Mouse (Mus musculus) intestine, embryonic 16.5 days (tissue): ENCODE measurements around the gene Creb5. TPM values are rescaled to one million over a fixed set of nuclear protein-coding genes. Genes with fewer than 3 reads are reported as not detected.
A peak's percentile ranks its signal among the peaks of the same experiment; 100 is the strongest.

Source experiments
- ATAC-seq: fragments of 200-750 bp; cut with Nextera tagmentation; 2 replicates; pipeline ENCODE4 v1.8.0; 2017; ENCODE audit warnings: moderate TSS enrichment, moderate library complexity
- H3K27ac ChIP-seq: fragments of 300-500 bp; sonication (generic); 2 replicates; pipeline ENCODE4 v1.5.1; 2014; ENCODE audit warnings: mild to moderate bottlenecking, low read length
- H3K27me3 ChIP-seq: fragments of 300-500 bp; sonication (generic); replicated peaks from 2 replicates; pipeline ENCODE4 v1.6.1; 2014; ENCODE audit warnings: low read length, control low read depth, mixed read lengths; ENCODE audit not compliant: control insufficient read depth, insufficient read depth
- H3K36me3 ChIP-seq: fragments of 300-500 bp; sonication (generic); 2 replicates; pipeline ENCODE4 v1.6.1; 2014; ENCODE audit warnings: low read length, control low read depth; ENCODE audit not compliant: control insufficient read depth, insufficient read depth
- H3K4me1 ChIP-seq: fragments of 300-500 bp; sonication (generic); 2 replicates; pipeline ENCODE4 v1.6.1; 2014; ENCODE audit warnings: low read length, control low read depth, mixed read lengths; ENCODE audit not compliant: control insufficient read depth, insufficient read depth
- H3K4me2 ChIP-seq: fragments of 300-500 bp; sonication (generic); 2 replicates; pipeline ENCODE4 v1.6.1; 2014; ENCODE audit warnings: low read depth, low read length, control low read depth
- H3K4me3 ChIP-seq: fragments of 300-500 bp; sonication (generic); 2 replicates; pipeline ENCODE4 v1.5.1; 2014; ENCODE audit warnings: mild to moderate bottlenecking, low read length
- H3K9ac ChIP-seq: fragments of 300-500 bp; sonication (generic); 2 replicates; pipeline ENCODE4 v1.6.1; 2014; ENCODE audit warnings: low read depth, low read length
- H3K9me3 ChIP-seq: fragments of 300-500 bp; sonication (generic); 2 replicates; pipeline ENCODE4 v1.6.1; 2016; ENCODE audit warnings: low read length, control low read depth; ENCODE audit not compliant: control insufficient read depth
- WGBS: fragments of 180-500 bp; shearing (Covaris S2); extraction: QIAGEN DNeasy Blood & Tissue Kit; methylation state at CpG from one replicate; pipeline ENCODE4 v1.1.7; 2014; 5-methylcytosine and 5-hydroxymethylcytosine counted together
- polyA plus RNA-seq: library from polyadenylated mRNA; unstranded; fragments of >200 nt; fragmentation: Nextera tagmentation; extraction: Ambion mirVana; gene quantifications from 2 replicates; pipeline ENCODE4 v1.2.1, GENCODE M21; 2015

Creb5 gene
- polyA plus RNA-seq, 1 experiment from 2014 or later = 4.1 TPM

DNA sequence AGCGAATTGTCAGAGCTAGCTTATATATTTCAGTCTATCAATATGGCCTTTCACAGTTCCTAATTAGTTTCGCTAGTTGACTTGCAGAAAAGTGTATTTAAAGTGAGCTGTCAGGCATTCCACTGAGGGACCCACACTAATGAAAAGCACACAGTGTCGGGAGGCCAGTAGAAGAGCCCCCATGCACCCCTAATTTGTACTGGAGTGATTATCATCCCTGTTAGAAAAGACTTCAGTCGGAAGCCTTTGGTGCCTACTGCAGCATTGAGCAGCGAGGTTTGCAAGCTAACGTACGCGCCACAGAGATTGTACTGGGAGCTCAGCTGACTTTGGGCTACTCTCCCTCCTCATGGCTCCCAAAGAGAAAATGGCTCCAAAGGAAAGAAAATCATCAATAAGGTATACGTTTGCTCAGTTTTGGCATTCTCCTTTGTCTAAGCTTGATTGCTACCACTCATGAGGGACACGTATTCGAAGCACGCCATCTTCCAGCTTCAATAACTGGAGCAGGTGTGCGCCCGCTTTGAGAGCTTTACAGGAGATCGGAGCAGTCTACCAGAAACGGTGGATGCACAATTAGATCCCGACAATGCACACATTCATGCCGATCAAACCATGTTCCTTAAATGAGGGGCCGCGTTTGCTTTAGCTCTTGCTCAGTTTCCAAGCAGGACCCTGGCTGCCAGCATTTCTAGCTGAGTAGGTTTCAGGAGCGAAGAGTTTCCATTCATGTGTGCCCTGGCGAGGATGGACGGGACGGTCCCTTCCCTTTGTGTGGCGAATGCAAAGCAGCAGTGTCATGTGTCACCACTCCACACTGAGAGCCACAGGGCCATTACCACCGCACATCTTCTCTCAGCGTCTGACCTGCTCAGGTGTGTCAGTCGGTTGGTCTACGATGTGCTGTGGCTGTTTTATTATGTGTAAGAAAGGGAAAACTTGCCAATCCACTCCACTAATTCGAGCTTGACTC, 354.8 kb downstream of the Creb5 start:
- ATAC-seq = no peak
- no peaks in the 10 kb centered on the region for H3K36me3 ChIP-seq
- H3K9me3 ChIP-seq = no peaks in the 10 kb centered on the region
- no peak overlapping the region for H3K9ac ChIP-seq
- no peaks in the 10 kb centered on the region for H3K4me1 ChIP-seq
- no peak overlapping the region for H3K27ac ChIP-seq
- WGBS = 88% methylated on average over 30 of the region's 30 CpGs
- H3K27me3 ChIP-seq = no peaks in the 10 kb centered on the region
- H3K4me2 ChIP-seq = no peak overlapping the region
- H3K4me3 ChIP-seq = no peak overlapping the region

DNA sequence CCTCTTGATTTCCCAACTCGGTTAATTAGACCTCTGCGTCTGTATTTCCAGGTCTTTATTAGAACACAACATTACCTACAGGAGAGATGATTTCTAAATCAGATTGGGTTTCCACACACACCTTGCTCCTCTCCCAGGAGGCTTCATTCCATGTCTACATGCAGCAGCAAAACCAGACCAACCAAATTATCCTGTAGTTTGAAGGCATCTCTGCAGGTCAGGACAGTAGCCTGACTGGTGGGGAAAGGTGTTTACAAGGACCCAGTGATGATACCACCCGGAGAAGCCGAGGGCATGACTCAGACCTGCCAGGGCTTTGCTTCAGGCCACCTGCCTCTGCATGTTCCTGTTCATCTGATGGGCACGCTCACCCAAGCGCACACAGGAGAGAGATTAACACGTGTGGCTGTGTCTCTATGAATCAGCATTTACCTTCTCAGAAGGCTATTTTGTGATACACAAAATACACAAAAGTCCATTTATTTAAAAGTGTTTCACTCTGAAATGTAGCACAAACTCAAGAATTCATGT, 355.8 kb downstream of the Creb5 start:
- Histone ChIP-seq H3K4me1 (no peaks in the 10 kb centered on the region), H3K4me3 (no peak overlapping the region), H3K36me3 (no peaks in the 10 kb centered on the region), H3K4me2 (no peak overlapping the region), H3K27me3 (no peaks in the 10 kb centered on the region), H3K9ac (no peak overlapping the region), H3K27ac (no peak overlapping the region), H3K9me3 (no peaks in the 10 kb centered on the region)
- no peak for ATAC-seq
- 91% methylated on average over 7 of the region's 7 CpGs for WGBS

DNA sequence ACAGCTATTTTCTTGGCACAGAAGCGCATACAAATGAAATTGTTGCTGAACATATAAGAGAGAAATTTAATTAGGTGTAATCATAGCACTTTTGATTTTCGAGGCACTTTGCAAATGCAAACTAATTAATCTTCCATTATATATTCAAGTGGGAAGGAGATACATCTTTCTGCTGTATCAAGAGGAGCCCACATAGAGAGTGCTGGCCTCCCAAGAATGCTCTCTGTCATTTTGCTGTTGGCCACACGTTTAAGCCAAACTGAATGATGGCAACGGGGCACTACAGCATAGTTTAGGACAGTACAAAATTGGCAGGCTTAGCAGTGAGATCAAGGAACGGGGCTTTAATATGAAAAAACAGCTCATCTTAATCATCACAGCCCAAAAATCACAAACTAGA, 356.4 kb downstream of the Creb5 start:
- H3K9me3 ChIP-seq = no peaks in the 10 kb centered on the region
- no peak overlapping the region for H3K4me3 ChIP-seq
- H3K4me1 ChIP-seq = no peaks in the 10 kb centered on the region
- no peak overlapping the region for H3K27ac ChIP-seq
- no peaks in the 10 kb centered on the region for H3K27me3 ChIP-seq
- H3K9ac ChIP-seq = no peak overlapping the region
- no peak overlapping the region for H3K4me2 ChIP-seq
- no peak for ATAC-seq
- no peaks in the 10 kb centered on the region for H3K36me3 ChIP-seq
- WGBS = 75% methylated on average over 5 of the region's 5 CpGs

DNA sequence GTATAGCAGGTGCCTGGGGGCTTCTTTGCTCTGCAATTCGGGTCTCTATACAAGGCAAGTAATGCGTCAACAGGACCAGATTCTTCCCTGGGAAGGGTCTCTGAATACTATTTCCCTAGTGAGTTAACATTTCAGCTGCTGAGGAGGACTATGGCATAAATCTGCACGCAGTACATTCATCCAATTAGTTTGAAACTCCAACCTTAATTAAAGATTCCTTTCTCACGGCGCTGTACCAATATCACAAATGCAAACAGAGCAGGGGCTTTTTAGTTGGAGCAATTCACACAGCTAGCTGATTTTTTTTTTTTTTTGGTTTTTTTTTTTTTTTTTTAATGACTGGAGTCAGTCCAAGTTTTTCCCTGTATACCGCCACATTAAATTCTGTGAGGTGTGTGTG, 357.0 kb downstream of the Creb5 start:
- H3K27me3 ChIP-seq = no peaks in the 10 kb centered on the region
- no peak overlapping the region for H3K9ac ChIP-seq
- 80% methylated on average over 6 of the region's 6 CpGs for WGBS
- no peaks in the 10 kb centered on the region for H3K36me3 ChIP-seq
- no peak for ATAC-seq
- no peak overlapping the region for H3K27ac ChIP-seq
- H3K4me2 ChIP-seq = no peak overlapping the region
- H3K4me1 ChIP-seq = no peaks in the 10 kb centered on the region
- H3K9me3 ChIP-seq = no peaks in the 10 kb centered on the region
- H3K4me3 ChIP-seq = no peak overlapping the region

DNA sequence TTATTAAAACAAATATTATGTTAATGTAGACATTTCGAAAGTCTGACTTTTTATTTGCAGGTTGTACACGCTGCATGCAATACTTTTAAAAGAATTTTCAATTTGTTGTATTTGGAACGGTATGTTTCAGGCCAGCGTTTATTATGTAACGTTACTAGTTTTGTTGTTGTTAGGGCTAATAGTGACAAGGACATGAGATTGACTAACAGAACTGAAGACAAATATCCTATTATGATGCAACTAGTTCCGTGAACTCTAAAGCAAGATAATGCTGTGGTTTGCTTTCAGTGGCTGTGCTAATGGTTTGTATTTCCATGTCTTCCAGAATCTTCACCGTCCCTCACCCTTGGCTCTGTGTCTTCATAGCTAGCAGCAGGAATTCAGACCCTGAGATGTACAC, 357.9 kb downstream of the Creb5 start:
- Histone ChIP-seq H3K9ac (no peak overlapping the region), H3K27me3 (no peaks in the 10 kb centered on the region), H3K36me3 (no peaks in the 10 kb centered on the region), H3K4me1 (no peaks in the 10 kb centered on the region), H3K4me3 (no peak overlapping the region), H3K4me2 (no peak overlapping the region), H3K27ac (no peak overlapping the region), H3K9me3 (no peaks in the 10 kb centered on the region)
- 92% methylated on average over 7 of the region's 7 CpGs for WGBS
- ATAC-seq = no peak

DNA sequence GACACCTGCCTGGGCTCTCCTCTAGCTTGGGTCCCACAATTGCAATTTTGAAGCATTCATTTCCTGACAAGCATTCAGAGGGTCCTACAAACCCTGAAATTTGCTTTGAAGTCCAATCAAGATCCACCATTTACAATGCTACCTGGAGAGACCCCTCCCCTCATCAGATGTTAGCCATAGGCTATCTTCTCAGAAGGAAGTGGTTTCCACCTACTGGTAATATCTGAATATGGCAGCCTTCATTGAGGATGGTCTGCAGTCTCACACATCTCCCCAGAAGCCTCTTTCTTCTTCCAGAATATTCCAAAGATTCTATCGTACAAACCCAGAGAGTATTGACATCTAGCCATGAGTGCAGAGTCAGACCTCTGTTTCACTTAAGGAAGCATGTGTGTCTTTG, 362.7 kb downstream of the Creb5 start:
- no peaks in the 10 kb centered on the region for H3K27me3 ChIP-seq

DNA sequence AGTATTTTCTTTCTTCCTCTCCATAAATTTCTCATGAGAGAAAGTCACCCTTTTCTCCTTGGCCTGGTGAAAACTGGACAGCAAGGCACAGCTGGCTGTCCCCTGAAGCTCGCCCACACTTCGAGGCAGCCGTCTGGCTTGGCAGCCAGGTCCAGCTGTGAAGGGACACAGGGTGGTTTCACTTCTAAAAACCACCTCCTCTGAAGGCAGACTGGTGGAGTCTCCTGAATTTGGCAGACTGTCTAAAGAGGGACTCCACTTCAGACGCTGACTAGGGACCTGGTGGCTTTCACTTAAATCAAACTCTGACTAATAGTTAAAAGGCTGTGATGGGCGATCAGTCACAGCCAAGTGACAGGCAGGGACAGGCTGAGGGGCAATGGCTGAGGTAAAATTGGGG, 365.6 kb downstream of the Creb5 start:
- ATAC-seq = no peak
- H3K4me3 ChIP-seq = no peak overlapping the region
- no peak overlapping the region for H3K9ac ChIP-seq

More for the DNA sequence above, 362.7 kb downstream of the Creb5 start:
- WGBS = 77% methylated on average over 1 of the region's 1 CpGs
- no peaks in the 10 kb centered on the region for H3K36me3 ChIP-seq
- no peak overlapping the region for H3K4me3 ChIP-seq
- H3K9me3 ChIP-seq = no peaks in the 10 kb centered on the region
- H3K4me1 ChIP-seq = peaks cover 8% of the 10 kb centered on the region
- no peak for ATAC-seq
- H3K27ac ChIP-seq = no peak overlapping the region
- H3K4me2 ChIP-seq = no peak overlapping the region
- no peak overlapping the region for H3K9ac ChIP-seq

DNA sequence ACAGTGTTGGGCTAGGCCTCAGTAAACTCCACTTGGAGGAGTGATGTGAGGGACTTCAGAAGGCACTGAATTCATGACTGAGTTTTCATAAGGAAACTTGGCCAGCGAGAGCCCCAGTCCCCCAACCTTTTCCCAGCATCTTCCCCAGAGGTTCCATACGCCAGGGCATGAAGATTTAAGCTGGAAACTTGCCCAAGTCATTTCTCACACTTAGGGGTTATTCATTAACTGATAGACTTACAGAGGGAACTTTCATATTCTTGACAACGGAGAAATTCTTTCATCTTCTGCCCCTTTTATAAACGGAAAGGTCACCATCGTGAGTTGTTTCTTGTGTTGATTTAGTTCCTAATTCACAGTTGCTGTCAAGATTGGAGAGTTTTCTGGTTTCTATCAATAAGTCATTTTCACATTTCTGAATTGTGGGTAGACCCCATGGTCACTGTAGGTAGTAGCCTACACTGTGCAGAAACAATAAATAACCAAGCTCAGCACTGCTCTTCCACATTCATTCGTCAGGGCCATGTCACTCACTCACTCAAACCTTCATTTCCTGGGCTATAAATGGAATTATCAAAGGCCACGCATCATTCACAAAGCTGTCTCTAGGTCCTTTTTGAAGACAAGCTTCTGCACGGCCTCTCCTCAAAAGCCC, 366.8 kb downstream of the Creb5 start:
- no peak for ATAC-seq
- Histone ChIP-seq H3K36me3 (no peaks in the 10 kb centered on the region), H3K27ac (no peak overlapping the region), H3K4me1 (peaks cover 11% of the 10 kb centered on the region), H3K27me3 (no peaks in the 10 kb centered on the region), H3K4me2 (peak overlapping the region; percentile 20; the same call in 1 of the 2 replicates), H3K9me3 (no peaks in the 10 kb centered on the region), H3K4me3 (no peak overlapping the region), H3K9ac (no peak overlapping the region)
- WGBS = 46% methylated on average over 8 of the region's 8 CpGs

More for the DNA sequence above, 365.6 kb downstream of the Creb5 start:
- H3K27me3 ChIP-seq = no peaks in the 10 kb centered on the region
- no peaks in the 10 kb centered on the region for H3K9me3 ChIP-seq
- 70% methylated on average over 5 of the region's 5 CpGs for WGBS
- H3K4me1 ChIP-seq = peaks cover 11% of the 10 kb centered on the region
- H3K4me2 ChIP-seq = no peak overlapping the region
- H3K27ac ChIP-seq = no peak overlapping the region
- no peaks in the 10 kb centered on the region for H3K36me3 ChIP-seq

DNA sequence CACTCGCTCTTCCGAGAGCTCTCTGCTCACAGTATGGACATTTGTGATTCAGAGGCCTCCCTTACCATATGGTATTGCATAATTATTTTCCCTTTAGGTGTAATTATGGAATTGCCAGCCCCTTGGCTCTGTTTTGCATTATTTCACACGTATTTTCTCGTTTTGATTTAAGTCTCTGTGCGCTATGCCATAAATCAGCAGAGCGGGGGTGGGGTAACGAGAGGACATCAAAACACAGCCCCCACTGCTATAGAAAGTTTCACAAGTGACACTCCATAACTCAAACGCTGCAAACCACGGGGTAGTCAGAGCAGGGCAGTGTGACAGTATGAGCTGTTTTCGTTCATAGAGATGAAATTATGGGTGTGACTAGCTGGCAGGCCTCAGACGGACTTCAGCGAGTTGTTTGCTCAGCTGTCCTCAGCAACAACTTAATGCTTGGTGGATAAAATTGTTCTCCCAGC, 367.3 kb downstream of the Creb5 start:
- Histone ChIP-seq H3K4me2 (peak overlapping the region; percentile 20; the same call in 1 of the 2 replicates), H3K27ac (no peak overlapping the region)

More for the DNA sequence above, 367.3 kb downstream of the Creb5 start:
- Histone ChIP-seq H3K4me3 (no peak overlapping the region), H3K4me1 (peaks cover 11% of the 10 kb centered on the region), H3K27me3 (no peaks in the 10 kb centered on the region), H3K9ac (no peak overlapping the region), H3K36me3 (no peaks in the 10 kb centered on the region), H3K9me3 (no peaks in the 10 kb centered on the region)
- WGBS = 47% methylated on average over 12 of the region's 12 CpGs
- no peak for ATAC-seq
